Mouse (Mus musculus) testis, postnatal 14 days (tissue): Measurements from ENCODE around the gene Hira.
"Not testable (repeated sequence)": the region's sequence is repeated elsewhere in the genome, so short reads cannot be mapped to it uniquely, and the experiment has no call there.

ENCODE experiments used
- DNase-seq: peaks from one replicate; pipeline ENCODE4 v3.0.0; 2021; ENCODE audit warnings: low spot score

Gene Hira

GRCm38 (mm10) chr16:18921771-18922170 lies 44.9 kb downstream of the Hira start:
- no peak for DNase-seq

DNA sequence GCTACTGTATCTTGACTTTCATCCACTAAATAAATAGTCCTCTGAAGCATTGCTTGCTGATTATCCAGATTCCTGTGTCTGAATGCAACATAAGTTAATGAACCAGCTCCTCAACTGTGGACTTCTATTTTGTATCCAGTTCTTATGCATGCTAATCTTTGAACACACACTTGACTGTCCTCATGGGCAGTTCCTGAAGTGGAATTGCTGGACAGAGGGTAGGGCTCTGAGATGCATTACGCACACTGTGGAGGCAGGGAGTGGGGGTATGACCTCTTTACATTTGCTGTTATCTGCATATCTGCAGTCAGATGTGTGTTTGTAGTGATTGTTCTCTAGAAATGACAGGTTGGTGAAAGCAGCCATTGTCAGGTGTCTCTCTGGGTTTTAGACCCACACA lies 51.1 kb downstream of the Hira start:
- DNase-seq, result no peak

DNA sequence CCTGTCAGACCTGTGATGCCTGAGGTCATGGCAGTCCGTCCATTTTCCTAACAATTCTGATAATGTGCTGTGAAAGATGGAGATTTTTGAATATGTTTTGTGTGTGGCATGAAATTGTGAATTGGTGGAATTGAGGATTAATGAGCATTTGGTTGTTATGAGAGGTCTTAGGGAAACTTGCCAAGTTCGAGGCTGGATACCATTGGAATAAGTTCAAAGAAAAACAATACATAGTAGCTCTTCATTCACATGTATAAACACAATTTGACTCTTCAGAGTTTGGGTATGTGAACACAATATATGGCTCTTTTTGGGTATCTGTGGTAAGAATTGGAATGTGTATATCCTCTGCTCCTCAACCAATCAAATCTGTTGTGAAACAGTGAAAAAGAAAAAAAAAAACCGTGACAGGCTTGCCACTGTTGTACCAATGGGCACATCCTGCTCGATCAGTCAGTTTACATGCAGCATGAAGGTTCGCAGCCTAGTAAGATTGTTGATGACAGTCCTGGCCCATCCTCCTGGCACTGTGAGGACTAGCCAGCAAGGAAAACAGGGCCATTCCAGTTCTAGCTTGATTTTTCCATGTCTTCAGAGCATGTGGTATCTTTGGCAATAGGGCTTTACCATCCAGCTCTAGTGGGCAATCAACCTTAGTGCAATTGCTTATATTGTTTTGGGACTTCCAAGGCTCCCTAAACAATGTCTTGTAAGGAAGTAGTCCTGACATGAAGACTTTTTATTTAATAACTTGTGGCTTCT lies 61.7 kb downstream of the Hira start:
- no peak for DNase-seq

- DNase-seq, result no peak
These were observed 67.1 kb downstream of the Hira start for GRCm38 (mm10) chr16:18943906-18944305.

DNA sequence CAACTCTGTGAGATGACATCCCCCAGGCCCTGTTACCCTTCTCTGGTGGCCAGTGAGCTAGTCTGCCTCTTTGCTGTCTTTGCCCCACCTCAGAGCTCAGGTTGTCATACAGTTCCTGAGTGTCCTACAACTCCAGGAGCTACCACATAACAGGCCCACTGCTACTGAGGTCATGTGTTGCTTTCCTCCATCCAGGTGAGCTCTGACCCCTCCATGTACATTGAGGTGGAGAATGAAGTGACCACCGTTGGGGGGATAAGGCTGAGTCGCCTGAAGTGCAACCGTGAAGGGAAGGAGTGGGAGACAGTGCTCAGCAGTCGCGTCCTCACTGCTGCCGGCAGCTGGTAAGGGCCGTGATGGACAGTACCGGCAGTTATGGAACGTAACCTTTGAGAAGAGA lies 72.1 kb downstream of the Hira start:
- no peak for DNase-seq

- no peak for DNase-seq
These were observed 73.5 kb downstream of the Hira start for GRCm38 (mm10) chr16:18950351-18950750.

DNA sequence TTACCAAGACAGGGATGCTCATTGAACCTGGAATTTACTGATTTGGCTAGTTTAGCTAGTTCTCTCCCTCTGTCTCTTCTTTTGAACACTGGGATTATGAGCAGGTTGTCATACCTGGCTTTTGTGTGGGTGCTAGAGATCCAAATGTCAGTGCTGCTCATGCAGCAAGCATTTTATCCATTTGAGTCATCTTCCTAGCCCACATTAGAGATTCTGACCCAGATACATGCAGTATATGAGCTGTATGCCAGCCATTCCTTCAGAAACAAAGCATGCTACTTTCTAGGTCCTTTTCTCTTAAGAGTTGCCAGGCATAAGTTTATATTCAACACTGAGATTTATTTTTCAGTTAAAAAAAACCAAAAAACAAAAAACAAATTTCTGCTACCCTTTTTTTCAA lies 76.0 kb downstream of the Hira start:
- no peak for DNase-seq

- DNase-seq, result no peak
These were observed 78.2 kb downstream of the Hira start for GRCm38 (mm10) chr16:18955070-18955469.

DNA sequence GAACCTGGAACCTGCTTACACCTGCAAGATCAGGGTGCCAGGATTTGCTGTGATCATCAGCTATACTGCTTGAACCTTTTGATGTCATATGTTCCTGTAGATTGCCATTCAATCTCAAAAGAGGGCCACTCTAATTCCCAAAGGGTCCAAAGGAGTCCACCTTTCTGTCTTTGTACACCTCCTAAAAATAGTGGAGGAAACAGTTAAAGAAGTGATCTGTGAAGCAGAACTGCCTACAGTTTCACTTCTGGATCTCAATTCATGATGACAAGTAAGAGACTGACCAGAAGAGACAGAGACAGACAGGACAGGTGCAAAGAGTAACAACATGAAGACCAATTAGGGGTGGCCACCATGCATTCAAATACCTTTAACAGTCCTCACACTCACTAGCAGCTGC lies 86.6 kb downstream of the Hira start:
- no peak for DNase-seq

DNA sequence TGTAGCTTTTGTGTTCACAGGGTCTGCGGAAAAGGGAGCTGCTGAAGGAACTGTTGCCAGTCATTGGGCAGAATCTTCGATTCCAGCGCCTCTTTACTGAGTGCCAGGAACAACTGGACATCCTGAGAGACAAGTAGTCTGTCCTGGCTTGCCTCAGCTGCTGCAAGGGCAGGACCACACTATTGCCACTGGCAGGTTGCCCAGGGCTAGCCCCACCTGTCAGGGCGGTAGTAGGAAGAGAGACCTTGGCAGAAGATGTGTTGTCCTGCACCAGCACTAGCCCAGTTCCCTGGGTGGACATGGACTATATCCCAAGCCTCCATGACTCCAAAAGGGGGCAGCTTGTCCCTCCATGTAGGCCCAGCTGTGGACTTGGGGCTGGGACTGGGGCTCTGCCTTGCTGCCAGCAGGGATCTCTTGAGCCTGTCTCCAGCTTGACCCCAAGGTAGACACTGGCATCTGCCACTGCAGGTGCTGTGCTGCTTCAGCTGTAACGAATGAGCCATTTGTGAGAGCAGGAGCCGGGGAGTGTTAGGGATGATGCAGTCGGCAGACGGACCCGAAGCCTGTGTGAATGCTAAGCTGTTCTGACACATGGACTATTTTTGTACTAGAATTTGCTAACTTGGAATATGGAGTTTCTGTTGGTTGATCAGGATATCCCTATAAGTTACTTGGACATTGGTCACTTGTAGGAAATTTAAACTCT lies 92.7 kb downstream of the Hira start:
- no peak for DNase-seq

DNA sequence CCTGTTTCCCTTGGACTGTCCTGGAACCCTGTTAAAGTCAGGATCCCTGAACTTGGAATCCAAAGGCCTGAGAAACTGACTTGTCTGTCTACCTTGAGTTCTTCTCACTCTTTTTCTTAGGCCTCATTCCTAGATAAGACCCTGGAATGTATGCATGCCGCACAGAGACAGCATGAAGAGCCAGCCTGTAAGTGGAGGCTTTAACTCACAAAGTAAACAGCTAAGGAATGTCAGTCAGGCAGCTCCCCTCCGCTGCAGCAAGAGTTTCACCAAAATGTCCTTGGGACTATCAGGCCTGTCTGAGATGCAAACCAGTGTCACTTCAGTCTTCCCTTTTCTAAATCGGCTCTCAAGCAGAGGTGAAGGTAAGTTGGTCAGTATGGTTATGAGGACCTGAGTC lies 94.0 kb downstream of the Hira start:
- no peak for DNase-seq

DNA sequence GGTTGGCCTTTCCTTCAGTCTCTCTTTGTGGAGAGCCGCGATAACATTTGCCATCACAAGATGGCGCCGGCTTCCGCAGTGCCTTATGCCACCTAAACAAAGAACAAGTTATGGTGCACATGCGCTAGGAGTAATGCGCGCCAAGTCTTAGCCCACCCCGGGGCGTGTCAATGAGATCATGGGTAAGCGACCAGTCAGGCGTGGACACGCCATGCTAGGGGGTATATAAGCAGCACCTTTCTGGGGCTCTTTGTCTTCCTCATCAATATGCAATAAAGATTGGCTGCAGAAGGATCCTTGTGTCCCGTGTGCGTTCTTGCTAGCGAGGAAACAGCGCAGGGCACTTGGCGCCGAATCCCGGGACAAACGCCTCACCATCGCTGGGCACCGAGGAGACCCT lies 98.8 kb downstream of the Hira start:
- DNase-seq, result not testable (repeated sequence)

- DNase-seq, result no peak
These were observed 99.5 kb downstream of the Hira start for GRCm38 (mm10) chr16:18976315-18976714.

DNA sequence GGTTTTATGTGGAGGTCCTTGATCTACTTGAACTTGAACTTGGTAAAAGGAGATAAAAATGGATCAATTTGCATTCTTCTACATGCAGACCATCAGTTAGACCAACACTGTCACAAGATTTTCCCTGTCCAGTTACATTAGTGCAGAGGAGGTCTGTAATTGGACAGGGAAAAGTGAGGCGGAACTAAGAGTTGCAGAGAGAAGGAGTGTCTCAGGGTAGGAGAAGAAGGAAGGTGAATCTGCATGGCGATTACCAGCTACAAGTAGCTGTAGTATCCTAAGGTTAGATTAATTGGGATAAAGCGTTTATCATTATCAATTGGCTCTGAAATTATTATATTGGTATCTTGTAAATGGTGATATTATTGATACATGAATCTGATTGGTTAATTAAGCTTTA lies 109.5 kb downstream of the Hira start:
- DNase-seq, result no peak

DNA sequence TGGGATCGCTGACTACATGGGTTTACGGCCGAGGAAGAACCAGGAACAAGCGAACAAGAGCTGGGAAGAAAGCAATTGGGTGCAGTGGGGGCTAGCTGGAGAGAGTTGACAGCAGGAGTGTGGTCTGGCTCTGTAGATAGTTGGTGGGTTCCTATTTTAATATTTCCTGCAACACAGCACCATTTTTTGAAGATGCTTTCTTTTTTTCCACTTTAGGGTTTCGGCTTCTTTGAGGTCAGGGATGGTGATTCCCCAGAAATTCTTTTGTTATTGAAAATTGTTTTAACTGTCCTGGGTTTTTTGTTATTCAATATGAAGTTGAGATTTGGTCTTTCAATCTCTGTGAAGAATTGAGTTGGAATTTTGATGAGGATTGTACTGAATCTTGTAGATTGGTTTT lies 110.0 kb downstream of the Hira start:
- DNase-seq, result no peak

GRCm38 (mm10) chr16:19002610-19003389 lies 126.0 kb downstream of the Hira start:
- not testable (repeated sequence) for DNase-seq

GRCm38 (mm10) chr16:19003757-19004156 lies 126.9 kb downstream of the Hira start:
- DNase-seq, result no peak

GRCm38 (mm10) chr16:19005298-19005697 lies 128.5 kb downstream of the Hira start:
- DNase-seq, result no peak

DNA sequence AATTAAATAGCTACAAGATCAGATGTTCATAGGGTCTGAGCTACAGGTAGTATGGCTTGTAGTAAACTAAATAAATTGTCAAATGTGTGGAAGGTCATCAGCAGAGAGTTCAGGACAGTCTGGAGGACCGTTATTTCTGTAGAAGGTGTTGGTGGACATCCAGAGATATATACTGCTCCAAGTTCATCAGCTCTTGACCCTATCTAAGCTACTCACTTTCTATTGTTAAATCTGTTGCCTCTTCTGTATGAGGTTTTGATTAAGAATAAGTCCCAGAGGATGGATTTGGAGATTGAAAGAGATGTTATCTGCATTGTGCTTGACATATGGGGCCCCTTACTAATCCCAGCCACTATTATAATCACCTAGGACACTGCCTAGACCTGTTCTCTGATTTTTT lies 129.9 kb downstream of the Hira start:
- DNase-seq, result no peak

- not testable (repeated sequence) for DNase-seq
These were observed 130.4 kb downstream of the Hira start for GRCm38 (mm10) chr16:19007186-19007591.

GRCm38 (mm10) chr16:19010710-19011109 lies 133.9 kb downstream of the Hira start:
- no peak for DNase-seq

- DNase-seq, result no peak
These were observed 136.7 kb downstream of the Hira start for GRCm38 (mm10) chr16:19013550-19013949.

DNA sequence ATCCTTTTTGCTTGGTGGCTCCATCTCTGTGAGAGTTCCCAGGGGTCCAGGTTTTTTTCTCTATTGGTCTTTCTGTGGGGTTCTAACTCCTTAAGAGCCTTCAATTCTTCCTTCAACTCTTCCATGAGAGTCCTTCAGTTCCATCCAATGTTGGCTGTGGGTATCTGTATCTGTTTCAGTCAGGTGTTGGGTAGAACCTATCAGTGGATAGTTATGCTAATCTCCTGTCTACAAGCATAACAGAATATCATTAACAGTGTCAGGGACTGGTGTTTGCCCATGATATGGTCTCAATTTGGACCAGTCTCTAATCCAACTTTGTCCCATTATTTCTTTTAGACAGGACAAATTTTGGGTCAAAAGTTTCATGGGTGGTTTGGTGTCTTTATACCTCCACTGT lies 137.8 kb downstream of the Hira start:
- no peak for DNase-seq
